Comparison of ENCODE assay signal across 8 mouse cellular contexts in the genomic region with DNA sequence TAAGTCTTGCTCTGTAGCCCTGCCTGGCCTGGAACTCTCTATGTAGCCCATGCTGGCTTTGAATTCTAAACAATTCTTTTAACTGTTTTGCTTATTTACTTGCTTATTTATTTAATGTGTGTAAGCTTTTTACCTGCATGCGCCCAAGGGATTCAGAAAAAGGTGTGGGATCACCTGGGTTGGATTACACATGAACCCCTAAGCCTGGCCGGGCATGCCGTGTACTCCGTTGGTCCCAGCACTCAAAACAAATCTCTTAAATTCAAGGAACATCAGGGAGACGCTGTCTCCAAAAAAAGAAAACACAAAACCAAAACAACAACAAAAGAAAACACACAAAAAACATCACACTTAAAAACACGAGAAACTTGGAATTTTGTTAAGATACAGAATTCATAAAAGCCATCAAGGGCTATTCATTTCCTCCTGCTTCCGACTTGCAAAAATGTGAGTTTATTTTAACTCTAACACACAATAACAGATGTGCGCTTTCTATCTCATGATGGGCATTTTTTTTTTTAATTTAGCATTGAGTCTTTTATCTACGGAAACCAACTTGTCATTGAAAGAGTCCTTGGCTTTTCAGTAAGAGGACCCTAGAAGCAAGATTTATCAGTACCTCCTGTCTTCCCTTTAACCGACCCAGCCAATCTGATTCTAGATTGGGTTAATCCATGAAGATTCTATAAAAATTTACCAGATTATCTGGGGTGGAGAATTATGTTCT. TPM values are rescaled to one million over a fixed set of nuclear protein-coding genes. Genes with fewer than 3 reads are reported as not detected.
DNase-seq lines count a peak whose midpoint lies in the region; ATAC-seq and TF ChIP-seq lines count a peak whose summit lies in the region.

No protein-coding gene starts in this region.

- H3K27me3 ChIP-seq in thymus, adult 2 months (ENCODE audit: control insufficient read depth, insufficient read depth, low read length), result no peaks in the 10 kb centered on the region
- H3K27me3 ChIP-seq in limb, embryonic 12.5 days, result 0 out of 2 replicates have a peak, but pooled peaks cover 3% of the 10 kb centered on the region
- H3K27me3 ChIP-seq in stomach, embryonic 14.5 days (ENCODE audit: control insufficient read depth, insufficient read depth, low read length), result no peaks in the 10 kb centered on the region

- TF ChIP-seq POLR2A in thymus, adult 2 months (IDR thresholded peaks at IDR 0.05; ENCODE audit: control insufficient read depth, extremely low read depth, insufficient read depth, low read length, poor library complexity), result no peak

- DNase-seq in cerebellum, adult 11-12 months, result peak; percentile 22
- DNase-seq in cerebellum, adult 9-10 months, result no peak
- DNase-seq in thymus, adult 2 months, result no peak
- DNase-seq in thymus, postnatal 25 days, result no peak
- no peak for DNase-seq in embryo, embryonic 10 days (ENCODE audit: low spot score)
- no peak for DNase-seq in frontal cortex, postnatal 10 days (ENCODE audit: low spot score in 2 of 2)

- no peaks in the 10 kb centered on the region for H3K36me3 ChIP-seq in thymus, adult 2 months (ENCODE audit: control insufficient read depth, insufficient read depth, low read length)
- peaks cover 5% of the 10 kb centered on the region for H3K36me3 ChIP-seq in limb, embryonic 12.5 days
- no peaks in the 10 kb centered on the region for H3K36me3 ChIP-seq in stomach, embryonic 14.5 days (ENCODE audit: control insufficient read depth, insufficient read depth, low read length)

- no peak for TF ChIP-seq CTCF in thymus, adult 2 months (IDR thresholded peaks at IDR 0.05; ENCODE audit: borderline replicate concordance, control insufficient read depth, extremely low read depth, insufficient read depth, low read length, poor library complexity)

- H3K4me1 ChIP-seq in thymus, adult 2 months (replicated peaks; ENCODE audit: control insufficient read depth, insufficient read depth, low read length), result peaks cover 8% of the 10 kb centered on the region
- H3K4me1 ChIP-seq in limb, embryonic 12.5 days (replicated peaks), result peaks cover 10% of the 10 kb centered on the region
- H3K4me1 ChIP-seq in stomach, embryonic 14.5 days (ENCODE audit: control insufficient read depth, insufficient read depth, low read length), result peaks cover 9% of the 10 kb centered on the region; the same call in 1 of the 2 replicates

- peak overlapping the region; percentile 51 for H3K4me3 ChIP-seq in thymus, adult 2 months (ENCODE audit: control insufficient read depth, insufficient read depth, low read length)
- H3K4me3 ChIP-seq in limb, embryonic 12.5 days (replicated peaks), result peak overlapping the region; percentile 98
- peak overlapping the region; percentile 96 for H3K4me3 ChIP-seq in stomach, embryonic 14.5 days (ENCODE audit: low read depth, low read length)

- H3K4me2 ChIP-seq in limb, embryonic 12.5 days, result peak overlapping the region; percentile 72
- peak overlapping the region; percentile 52 for H3K4me2 ChIP-seq in stomach, embryonic 14.5 days (replicated peaks; ENCODE audit: low read depth, low read length)

- H3K27ac ChIP-seq in thymus, adult 2 months (ENCODE audit: control insufficient read depth, insufficient read depth, low read length), result peak overlapping the region; percentile 81
- peak overlapping the region; percentile 98 for H3K27ac ChIP-seq in limb, embryonic 12.5 days
- peak overlapping the region; percentile 99; the same call in 1 of the 2 replicates for H3K27ac ChIP-seq in stomach, embryonic 14.5 days (ENCODE audit: low read length)

- peak overlapping the region; percentile 99 for H3K9ac ChIP-seq in limb, embryonic 12.5 days (replicated peaks)
- peak overlapping the region; percentile 31 for H3K9ac ChIP-seq in stomach, embryonic 14.5 days (replicated peaks; ENCODE audit: low read depth, low read length)

- 0 out of 2 replicates have a peak, but pooled peaks have one; percentile 1 for ATAC-seq in limb, embryonic 12.5 days (ENCODE audit: insufficient number of reproducible peaks, insufficient read depth, low FRiP score, low TSS enrichment, low read depth)
- ATAC-seq in stomach, embryonic 14.5 days (ENCODE audit: insufficient number of reproducible peaks, insufficient read depth, low FRiP score, low read depth), result no peak

- WGBS in thymus, adult 2 months, result 48% methylated on average over 10 of the region's 10 CpGs
- WGBS in limb, embryonic 12.5 days, result 72% methylated on average over 10 of the region's 10 CpGs
- 64% methylated on average over 10 of the region's 10 CpGs for WGBS in stomach, embryonic 14.5 days

- H3K9me3 ChIP-seq in limb, embryonic 12.5 days, result no peaks in the 10 kb centered on the region
- no peaks in the 10 kb centered on the region for H3K9me3 ChIP-seq in stomach, embryonic 14.5 days (ENCODE audit: control insufficient read depth, low read depth, low read length)

RNA-seq across cellular contexts. Expression of gene Mob4, which starts 0.7 kb away (rescaled TPM):
- 10.7 and 12.4 TPM in 2 replicates for polyA plus RNA-seq in thymus, adult 2 months (2012; rRNA removed)
- 151 and 159 TPM in 2 replicates for polyA plus RNA-seq in limb, embryonic 12.5 days (2016; fragmentation: Nextera tagmentation; extraction: Ambion mirVana)
- polyA plus RNA-seq in stomach, embryonic 14.5 days (2014; fragmentation: Nextera tagmentation; extraction: Ambion mirVana), result 159 and 162 TPM in 2 replicates

RNA-seq across cellular contexts. Expression of gene Hspd1, which starts 42.3 kb away (rescaled TPM):
- polyA plus RNA-seq in thymus, adult 2 months (2012; rRNA removed), result 28.3 and 31.5 TPM in 2 replicates
- 378 and 384 TPM in 2 replicates for polyA plus RNA-seq in limb, embryonic 12.5 days (2016; fragmentation: Nextera tagmentation; extraction: Ambion mirVana)
- 298 and 302 TPM in 2 replicates for polyA plus RNA-seq in stomach, embryonic 14.5 days (2014; fragmentation: Nextera tagmentation; extraction: Ambion mirVana)

RNA-seq across cellular contexts. Expression of gene Hspe1, which starts 42.4 kb away (rescaled TPM):
- 33.2 and 38.3 TPM in 2 replicates for polyA plus RNA-seq in thymus, adult 2 months (2012; rRNA removed)
- polyA plus RNA-seq in limb, embryonic 12.5 days (2016; fragmentation: Nextera tagmentation; extraction: Ambion mirVana), result 485 and 512 TPM in 2 replicates
- 407 and 441 TPM in 2 replicates for polyA plus RNA-seq in stomach, embryonic 14.5 days (2014; fragmentation: Nextera tagmentation; extraction: Ambion mirVana)

Comparison
In these comparisons a context has a peak if more than half of its experiments do, and no peak if none do; other contexts are left out.
1. RNA of gene Mob4, which starts 0.7 kb away (polyA plus RNA-seq): 151 to 159 TPM in limb, embryonic 12.5 days and 159 to 162 TPM in stomach, embryonic 14.5 days; 10.7 to 12.4 TPM in thymus, adult 2 months; every median in the first group is over 10 times any median in the second.
2. RNA of gene Hspe1, which starts 42.4 kb away (polyA plus RNA-seq): 485 to 512 TPM in limb, embryonic 12.5 days and 407 to 441 TPM in stomach, embryonic 14.5 days; 33.2 to 38.3 TPM in thymus, adult 2 months; every median in the first group is over 10 times any median in the second.
3. Peak in every context shown above with its lines, with median percentiles within 50 percentile points of each other: H3K27ac ChIP-seq and H3K4me3 ChIP-seq.